Mouse (Mus musculus): Measurements from ENCODE around the gene Atp11a.

GRCm38 (mm10) chr8:12730780-12731179 lies 26.0 kb upstream of the Atp11a start:
- TF ChIP-seq EP300 (IDR thresholded peaks at IDR 0.05) (peak; percentile 99), CTCF (IDR thresholded peaks at IDR 0.05) (no peak)

Data from lung, postnatal 0 days (tissue).